Mouse (Mus musculus) forebrain, embryonic 10.5 days (tissue): Measurements from ENCODE around the gene Lsr. TPM values are rescaled to one million over a fixed set of nuclear protein-coding genes. Genes with fewer than 3 reads are reported as not detected.
"Not testable (repeated sequence)": the region's sequence is repeated elsewhere in the genome, so short reads cannot be mapped to it uniquely, and the experiment has no call there.

Experiments
- DNase-seq: peaks from one replicate; pipeline ENCODE4 v3.0.0-alpha.2; 2017; ENCODE audit warnings: low spot score; ENCODE audit errors: extremely low spot score
- H3K27ac ChIP-seq: fragments of 300-500 bp; sonication (generic); 2 replicates; pipeline ENCODE4 v1.5.1; 2016; ENCODE audit warnings: mild to moderate bottlenecking
- H3K27me3 ChIP-seq: fragments of 300-500 bp; sonication (generic); 2 replicates; pipeline ENCODE4 v1.6.1; 2016; ENCODE audit warnings: mild to moderate bottlenecking; ENCODE audit not compliant: poor library complexity, severe bottlenecking
- H3K36me3 ChIP-seq: fragments of 300-500 bp; sonication (generic); replicated peaks from 2 replicates; pipeline ENCODE4 v1.6.1; 2016; ENCODE audit warnings: mild to moderate bottlenecking, moderate library complexity
- H3K4me1 ChIP-seq: fragments of 300-500 bp; sonication (generic); 2 replicates; pipeline ENCODE4 v1.6.1; 2016
- H3K4me3 ChIP-seq: fragments of 300-500 bp; sonication (generic); 2 replicates; pipeline ENCODE4 v1.5.1; 2016; ENCODE audit warnings: mild to moderate bottlenecking, moderate library complexity
- H3K9me3 ChIP-seq: fragments of 300-500 bp; sonication (generic); 2 replicates; pipeline ENCODE4 v1.6.1; 2016; ENCODE audit warnings: mild to moderate bottlenecking, moderate library complexity
- WGBS: fragments of 180-500 bp; shearing (Covaris S2); methylation state at CpG from one replicate; pipeline ENCODE4 v1.1.7; 2016; 5-methylcytosine and 5-hydroxymethylcytosine counted together
- polyA plus RNA-seq: library from polyadenylated mRNA; unstranded; fragments of >200 nt; fragmentation: Nextera tagmentation; extraction: Ambion mirVana; gene quantifications from 2 replicates; pipeline ENCODE4 v1.2.1, GENCODE M21; 2016

Gene Lsr
- polyA plus RNA-seq, 1 experiment from 2014 or later, result 41.9 TPM

DNA sequence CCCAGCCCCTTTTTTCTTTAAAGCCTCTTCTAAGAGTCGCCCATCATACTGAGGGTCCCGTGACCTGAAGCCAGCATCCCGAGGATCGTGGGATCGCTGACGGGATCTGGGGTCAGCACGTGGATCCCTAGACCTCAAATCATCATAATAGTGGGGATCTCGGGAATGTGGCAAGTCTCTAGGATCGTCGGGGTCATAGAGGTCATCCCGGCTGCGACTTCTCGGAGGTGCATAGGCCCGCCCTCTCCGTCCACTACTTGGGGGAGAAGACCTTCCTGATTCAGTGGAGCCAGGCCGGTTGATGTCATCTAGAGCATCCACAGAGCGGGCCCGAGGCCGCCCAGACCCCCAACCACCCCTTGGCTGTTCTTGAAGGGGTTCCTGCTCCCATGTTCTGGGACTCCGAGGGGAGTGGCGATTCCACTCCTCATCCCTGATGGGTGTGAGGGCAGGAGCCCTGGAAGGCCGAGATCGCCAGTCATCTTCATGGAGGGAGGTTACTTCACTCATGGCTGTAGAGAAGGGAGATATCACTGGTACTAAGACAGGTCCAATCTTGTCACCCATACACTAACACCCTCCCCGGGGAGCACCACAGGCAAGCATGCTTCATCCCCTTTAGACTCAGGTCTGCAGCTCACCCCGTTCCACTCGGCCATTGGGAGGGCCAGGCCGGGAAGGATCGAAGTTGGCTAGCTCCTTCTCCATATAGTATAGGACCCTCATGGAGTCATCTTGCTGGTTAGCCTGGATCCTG is 15.0 kb downstream of the Lsr start:
- Histone ChIP-seq H3K27me3 (no peaks in the 10 kb centered on the region), H3K9me3 (no peaks in the 10 kb centered on the region), H3K27ac (peak overlapping the region; percentile 100), H3K36me3 (peaks cover 76% of the 10 kb centered on the region), H3K4me1 (peaks cover 21% of the 10 kb centered on the region), H3K4me3 (peak overlapping the region; percentile 95)
- WGBS, result 78% methylated on average over 28 of the region's 28 CpGs
- no peak for DNase-seq

- Histone ChIP-seq H3K4me3 (peak overlapping the region; percentile 95), H3K9me3 (no peaks in the 10 kb centered on the region), H3K27me3 (no peaks in the 10 kb centered on the region), H3K4me1 (peaks cover 21% of the 10 kb centered on the region), H3K36me3 (peaks cover 76% of the 10 kb centered on the region), H3K27ac (peak overlapping the region; percentile 100)
- peak; percentile 90 for DNase-seq
- WGBS, result under 1% methylated on average over 43 of the region's 43 CpGs
Observed at GRCm38 (mm10) chr7:30957367-30957783, 15.9 kb downstream of the Lsr start.

DNA sequence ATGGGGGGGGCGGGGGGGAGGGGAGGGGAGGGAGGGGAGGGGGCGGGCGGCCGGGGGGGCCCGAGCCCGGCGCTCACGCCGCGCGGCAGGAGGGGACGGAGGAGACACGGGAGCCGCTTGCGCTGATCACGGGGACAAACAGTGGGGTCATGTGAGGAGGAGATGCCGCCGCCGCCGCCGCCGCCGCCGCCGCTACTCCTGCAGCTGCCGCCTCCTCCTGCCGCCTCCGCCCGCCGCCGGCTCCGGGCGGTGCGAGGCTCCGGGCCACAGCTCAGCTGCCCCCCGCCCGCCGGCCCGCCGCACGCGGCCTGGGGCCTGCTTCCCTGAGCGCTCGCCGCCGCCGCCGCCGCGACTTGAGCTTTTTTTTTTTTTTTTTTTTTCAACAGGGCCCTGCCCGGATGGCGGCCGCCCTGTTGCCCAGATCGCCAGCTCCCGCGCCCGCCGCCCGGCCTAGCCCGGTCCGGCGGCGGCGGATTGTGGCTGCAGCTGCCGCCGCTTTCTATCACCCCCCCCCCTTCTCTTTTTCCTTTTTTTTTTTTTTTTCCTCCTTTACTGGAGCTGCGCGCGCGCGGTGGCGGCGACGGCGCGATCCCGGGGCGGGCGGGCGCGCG is 16.4 kb downstream of the Lsr start, which contains the start of gene Usf2:
Usf2 (minus strand) TSS at position 48 of the 611 bp plus-strand sequence.
- H3K27ac ChIP-seq, result peak within 1 kb of the TSS; percentile 100
- WGBS, result under 1% methylated on average over 37 of the region's 82 CpGs
- peak within 1 kb of the TSS; percentile 95 for H3K4me3 ChIP-seq
- peaks cover 21% of the 10 kb centered on the region for H3K4me1 ChIP-seq
- peak; percentile 81 for DNase-seq
- no peaks in the 10 kb centered on the region for H3K27me3 ChIP-seq
- peaks cover 76% of the 10 kb centered on the region for H3K36me3 ChIP-seq
- H3K9me3 ChIP-seq, result no peaks in the 10 kb centered on the region

GRCm38 (mm10) chr7:30956357-30956751 is 16.9 kb downstream of the Lsr start:
- peak overlapping the region; percentile 100 for H3K27ac ChIP-seq
- peaks cover 21% of the 10 kb centered on the region for H3K4me1 ChIP-seq
- H3K4me3 ChIP-seq, result peak overlapping the region; percentile 95
- no peaks in the 10 kb centered on the region for H3K9me3 ChIP-seq
- H3K36me3 ChIP-seq, result peaks cover 76% of the 10 kb centered on the region
- H3K27me3 ChIP-seq, result no peaks in the 10 kb centered on the region
- DNase-seq, result no peak
- WGBS, result 0% methylated on average over 44 of the region's 49 CpGs

- Histone ChIP-seq H3K4me3 (peak overlapping the region; percentile 95), H3K36me3 (peaks cover 76% of the 10 kb centered on the region), H3K27me3 (no peaks in the 10 kb centered on the region), H3K4me1 (peaks cover 21% of the 10 kb centered on the region), H3K27ac (peak overlapping the region; percentile 100), H3K9me3 (no peaks in the 10 kb centered on the region)
- peak; percentile 88 for DNase-seq
- WGBS, result under 1% methylated on average over 64 of the region's 64 CpGs
Observed at GRCm38 (mm10) chr7:30955584-30956356, 17.5 kb downstream of the Lsr start.

- peak overlapping the region; percentile 95 for H3K4me3 ChIP-seq
- WGBS, result 94% methylated on average over 12 of the region's 12 CpGs
- no peaks in the 10 kb centered on the region for H3K9me3 ChIP-seq
- H3K27ac ChIP-seq, result peak overlapping the region; percentile 100; the same call in 1 of the 2 replicates
- no peak for DNase-seq
- H3K27me3 ChIP-seq, result no peaks in the 10 kb centered on the region
- H3K36me3 ChIP-seq, result peaks cover 76% of the 10 kb centered on the region
- peaks cover 21% of the 10 kb centered on the region for H3K4me1 ChIP-seq
Observed at GRCm38 (mm10) chr7:30954971-30955520, 18.2 kb downstream of the Lsr start.

DNA sequence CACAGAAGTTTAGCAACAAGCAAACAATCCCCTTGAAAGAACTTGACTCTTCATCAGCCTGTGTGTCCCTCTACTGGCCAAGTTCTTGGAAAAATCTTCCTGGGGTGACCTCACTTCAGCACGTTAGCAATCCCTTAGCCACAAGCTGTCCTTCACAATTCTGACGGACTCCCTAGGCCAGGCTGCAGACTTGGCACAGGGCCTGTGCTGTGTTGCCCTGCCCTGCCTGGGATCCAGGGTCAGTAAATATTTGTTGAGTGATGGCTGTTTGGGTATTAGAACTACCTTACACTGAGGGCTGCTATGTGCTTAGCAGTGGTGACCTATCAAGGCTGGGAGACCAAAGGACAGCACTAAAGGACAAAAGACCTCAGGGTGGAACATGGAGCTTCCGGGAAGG is 19.2 kb downstream of the Lsr start:
- Histone ChIP-seq H3K9me3 (no peaks in the 10 kb centered on the region), H3K27me3 (no peaks in the 10 kb centered on the region), H3K36me3 (peaks cover 76% of the 10 kb centered on the region), H3K27ac (no peak overlapping the region), H3K4me1 (peaks cover 21% of the 10 kb centered on the region), H3K4me3 (no peak overlapping the region)
- DNase-seq, result no peak
- WGBS, result 90% methylated on average over 3 of the region's 3 CpGs

- Histone ChIP-seq H3K4me3 (no peak overlapping the region), H3K9me3 (no peaks in the 10 kb centered on the region), H3K4me1 (peaks cover 19% of the 10 kb centered on the region), H3K27ac (no peak overlapping the region), H3K27me3 (no peaks in the 10 kb centered on the region), H3K36me3 (peaks cover 75% of the 10 kb centered on the region)
- 92% methylated on average over 6 of the region's 6 CpGs for WGBS
- no peak for DNase-seq
Observed at GRCm38 (mm10) chr7:30953459-30953858, 19.8 kb downstream of the Lsr start.

DNA sequence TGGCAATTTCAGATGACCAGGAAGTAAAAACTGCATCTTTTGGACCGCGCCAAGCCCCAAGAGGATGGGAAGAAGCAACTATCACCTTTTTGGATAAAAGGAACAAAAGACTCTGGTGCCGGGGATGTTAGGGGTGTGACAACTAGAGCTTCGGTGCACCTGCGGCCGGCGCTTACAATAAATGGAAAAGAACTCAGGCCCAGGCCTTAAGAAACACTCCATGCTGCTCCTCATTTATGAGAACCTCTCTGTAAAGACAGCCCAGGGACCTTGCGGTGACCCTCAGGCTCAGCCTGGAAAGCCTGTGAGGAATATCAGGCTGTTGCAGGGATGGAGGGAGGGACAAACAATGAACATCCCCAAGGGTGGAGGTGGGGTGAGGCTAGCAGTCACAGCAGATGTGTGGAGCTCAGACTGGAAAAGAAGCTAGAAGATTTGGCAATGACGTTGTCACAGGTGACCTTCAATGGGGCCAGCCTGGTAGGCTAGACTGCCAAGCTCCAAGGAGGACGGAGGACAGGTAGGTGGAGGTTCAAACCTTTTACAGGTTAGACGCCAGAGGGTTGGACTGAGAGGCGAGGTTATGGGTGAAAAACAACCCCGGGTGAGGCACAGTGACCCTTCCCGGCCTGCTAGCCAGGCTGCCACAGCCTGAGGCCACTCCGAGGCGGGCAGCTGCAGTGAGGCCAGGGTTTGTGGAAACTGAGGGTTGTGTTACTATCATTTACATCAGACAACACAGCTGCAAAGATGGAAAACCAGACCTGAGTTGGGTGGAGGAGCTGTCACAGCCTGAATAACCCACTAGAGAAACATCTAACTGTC is 20.6 kb downstream of the Lsr start:
- H3K4me3 ChIP-seq, result no peak overlapping the region
- peaks cover 73% of the 10 kb centered on the region for H3K36me3 ChIP-seq
- H3K27me3 ChIP-seq, result no peaks in the 10 kb centered on the region
- H3K9me3 ChIP-seq, result no peaks in the 10 kb centered on the region
- 94% methylated on average over 16 of the region's 16 CpGs for WGBS
- H3K27ac ChIP-seq, result no peak overlapping the region
- no peak for DNase-seq
- H3K4me1 ChIP-seq, result peaks cover 11% of the 10 kb centered on the region

- DNase-seq, result not testable (repeated sequence)
Observed at GRCm38 (mm10) chr7:30949902-30950301, 23.4 kb downstream of the Lsr start.

DNA sequence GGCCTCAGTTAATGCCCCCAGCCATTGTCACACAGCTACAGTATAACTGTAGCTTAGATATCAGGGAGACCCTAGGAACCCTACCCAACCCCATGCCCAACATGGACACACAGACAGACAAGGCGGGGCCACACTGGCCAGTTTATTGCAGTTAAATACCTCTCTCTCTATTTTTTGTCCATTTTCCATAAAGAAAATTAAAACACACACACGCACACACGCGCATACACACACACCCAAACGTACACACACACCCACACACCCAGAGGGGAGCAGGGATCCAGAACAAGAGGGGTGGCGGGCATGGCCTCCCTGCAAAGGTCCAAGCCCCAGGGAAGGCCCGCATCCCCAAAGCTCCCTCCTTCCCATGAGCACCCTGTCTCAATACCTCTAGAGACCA is 27.4 kb downstream of the Lsr start:
- Histone ChIP-seq H3K27ac (no peak overlapping the region), H3K4me3 (no peak overlapping the region), H3K4me1 (no peaks in the 10 kb centered on the region), H3K27me3 (no peaks in the 10 kb centered on the region), H3K9me3 (no peaks in the 10 kb centered on the region), H3K36me3 (peaks cover 48% of the 10 kb centered on the region)
- WGBS, result 94% methylated on average over 7 of the region's 7 CpGs
- no peak for DNase-seq

More at GRCm38 (mm10) chr7:30949902-30950301, 23.4 kb downstream of the Lsr start:
- not testable (repeated sequence) for H3K4me1 ChIP-seq, H3K4me3 ChIP-seq, H3K27me3 ChIP-seq, H3K9me3 ChIP-seq, H3K27ac ChIP-seq
- 83% methylated on average over 3 of the region's 3 CpGs for WGBS
- H3K36me3 ChIP-seq, result peaks cover 87% of the 10 kb centered on the region

- not testable (repeated sequence) for H3K27ac ChIP-seq, DNase-seq, H3K4me3 ChIP-seq, H3K27me3 ChIP-seq, H3K9me3 ChIP-seq, H3K4me1 ChIP-seq
- WGBS, result 94% methylated on average over 7 of the region's 7 CpGs
- peaks cover 44% of the 10 kb centered on the region for H3K36me3 ChIP-seq
Observed at GRCm38 (mm10) chr7:30945466-30945865, 27.8 kb downstream of the Lsr start.
